Mouse (Mus musculus) lung, postnatal 25 days (tissue): ENCODE results near the gene C1ql4.
"Not testable (repeated sequence)": the region's sequence is repeated elsewhere in the genome, so short reads cannot be mapped to it uniquely, and the experiment has no call there.

ENCODE experiments used
- DNase-seq: peaks from one replicate; pipeline ENCODE4 v3.0.0; 2022; ENCODE audit warnings: low spot score

Gene C1ql4

GRCm38 (mm10) chr15:99098493-99098861 lies 10.9 kb upstream of the C1ql4 start:
- DNase-seq = no peak

DNA sequence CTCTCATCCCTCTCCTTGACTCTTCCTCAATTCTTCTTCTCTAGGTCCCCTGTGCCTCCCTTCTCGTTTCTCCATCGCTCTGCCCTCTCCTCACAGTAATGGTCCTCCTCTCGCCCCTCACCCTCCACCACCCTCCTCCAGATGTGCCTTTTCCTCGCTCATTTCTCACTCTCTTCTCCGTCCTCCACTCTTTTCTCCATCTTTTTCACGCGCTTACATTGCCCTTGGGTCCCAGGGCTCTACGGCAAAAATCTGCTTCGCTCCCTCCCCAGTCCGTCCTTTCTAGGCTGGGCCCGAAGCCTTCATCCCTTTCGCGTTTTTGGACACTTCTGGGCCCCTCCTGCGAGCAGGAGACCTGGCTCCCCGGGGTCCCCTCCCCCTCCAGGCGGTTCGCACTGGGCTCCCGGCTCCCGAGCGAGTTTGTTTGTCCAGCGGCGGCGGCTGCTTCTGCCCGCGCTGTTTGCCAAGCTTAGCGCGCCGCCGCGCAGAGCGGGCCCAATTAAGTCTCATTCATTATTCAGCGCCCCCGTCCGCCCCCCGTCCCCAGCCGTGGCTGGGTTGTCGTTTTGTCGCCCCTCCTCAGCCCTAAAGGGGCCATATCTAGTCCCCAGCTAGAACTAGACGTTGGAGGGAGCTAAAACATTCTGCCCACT lies 10.3 kb upstream of the C1ql4 start:
- DNase-seq = peak; percentile 37

- DNase-seq = no peak
Measured at GRCm38 (mm10) chr15:99096831-99097500, 9.3 kb upstream of the C1ql4 start.

GRCm38 (mm10) chr15:99096061-99096793 lies 8.6 kb upstream of the C1ql4 start:
- no peak for DNase-seq

DNA sequence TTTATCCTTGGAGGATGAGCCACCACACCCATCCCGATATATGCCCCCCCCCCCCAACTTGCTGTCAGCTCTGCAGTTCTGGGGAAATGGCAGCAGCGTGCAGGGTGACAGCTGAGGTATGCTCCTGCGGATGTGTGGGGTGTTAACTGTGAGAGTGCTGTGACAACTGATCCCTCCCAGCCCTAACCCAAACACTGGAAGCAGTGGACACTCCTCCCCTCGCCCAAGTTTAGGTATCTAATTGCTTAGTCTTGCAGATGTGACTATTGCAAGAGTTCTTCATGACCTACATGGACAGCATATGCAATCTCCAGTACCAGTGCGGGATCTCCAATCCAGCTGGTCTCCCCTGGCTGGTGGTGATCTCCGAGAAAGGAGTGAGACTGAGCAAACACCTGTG lies 7.7 kb upstream of the C1ql4 start:
- no peak for DNase-seq

- no peak for DNase-seq
Measured at GRCm38 (mm10) chr15:99094631-99095270, 7.1 kb upstream of the C1ql4 start.

DNA sequence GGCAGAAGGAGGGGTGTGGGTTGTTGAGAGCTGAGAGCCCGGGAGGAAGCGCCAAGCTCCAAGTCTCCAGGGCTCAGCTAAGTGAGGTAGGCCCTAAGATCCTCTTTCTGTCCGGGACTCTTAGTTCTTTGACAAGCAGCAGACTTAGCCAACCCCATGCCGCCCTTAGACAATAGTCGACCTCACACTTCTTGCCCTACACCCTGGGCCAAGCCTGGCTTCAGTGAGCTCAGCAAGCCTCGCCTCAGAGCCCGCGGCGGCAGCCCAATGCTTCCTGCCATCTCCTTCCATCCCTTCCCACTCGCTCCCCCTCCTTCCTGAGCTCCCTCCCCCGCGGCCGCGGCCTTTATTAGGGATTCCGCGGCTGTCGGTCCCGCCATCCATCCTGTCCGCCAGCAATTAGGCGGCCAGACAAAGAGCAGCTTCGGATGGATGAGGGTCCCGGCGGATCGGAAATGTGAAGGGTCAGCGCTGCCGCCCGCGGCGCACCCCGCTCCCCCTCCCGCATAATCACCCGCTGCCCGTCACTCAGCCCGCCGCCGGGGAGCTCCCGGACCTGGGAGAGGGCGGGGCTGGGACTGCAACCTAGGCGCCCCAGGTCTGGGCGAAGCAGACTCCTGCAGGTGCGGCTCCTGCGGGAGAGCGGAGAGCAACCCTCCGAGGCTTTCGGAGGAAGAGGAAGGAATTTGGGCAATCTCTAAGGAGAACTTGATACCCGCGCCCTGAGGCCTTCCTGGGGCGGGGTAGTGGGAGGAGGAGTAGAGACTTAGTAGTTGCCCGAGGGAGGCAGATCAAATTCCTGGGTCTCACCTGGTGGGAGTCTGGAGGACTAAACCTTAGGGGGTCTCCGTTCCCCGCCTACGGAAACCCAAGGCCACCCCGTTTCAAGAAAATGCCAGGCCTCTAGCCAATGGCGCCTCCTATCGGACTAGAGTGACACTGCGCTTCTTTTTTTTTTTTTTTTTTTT lies 6.0 kb upstream of the C1ql4 start:
- DNase-seq = peak; percentile 34

DNA sequence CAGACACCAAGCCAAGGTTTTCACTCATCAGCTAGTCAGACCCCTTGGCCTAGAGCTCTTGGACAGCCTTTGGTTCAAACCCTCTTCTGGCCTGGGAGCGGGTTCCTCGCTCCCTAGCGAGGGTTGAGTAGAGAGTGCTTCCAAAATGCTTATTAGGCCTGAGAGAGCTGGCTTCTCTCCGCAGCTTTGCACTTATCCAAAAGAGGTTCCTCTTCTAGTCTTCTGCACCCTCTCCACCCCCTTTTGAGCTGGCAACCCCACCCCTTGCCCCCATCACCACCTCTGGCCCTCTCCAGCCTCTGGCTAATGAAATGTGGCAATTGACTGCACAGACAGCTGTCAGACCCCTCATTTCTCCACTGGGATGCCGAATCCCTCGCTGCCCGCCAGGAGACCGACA lies 5.3 kb upstream of the C1ql4 start, which contains the start of gene Dnajc22:
Gene Dnajc22, plus strand, starts transcription at position 301 of the 400 bp plus-strand sequence.
- DNase-seq = no peak

- DNase-seq = no peak
Measured at GRCm38 (mm10) chr15:99089069-99089468, 1.5 kb upstream of the C1ql4 start.

DNA sequence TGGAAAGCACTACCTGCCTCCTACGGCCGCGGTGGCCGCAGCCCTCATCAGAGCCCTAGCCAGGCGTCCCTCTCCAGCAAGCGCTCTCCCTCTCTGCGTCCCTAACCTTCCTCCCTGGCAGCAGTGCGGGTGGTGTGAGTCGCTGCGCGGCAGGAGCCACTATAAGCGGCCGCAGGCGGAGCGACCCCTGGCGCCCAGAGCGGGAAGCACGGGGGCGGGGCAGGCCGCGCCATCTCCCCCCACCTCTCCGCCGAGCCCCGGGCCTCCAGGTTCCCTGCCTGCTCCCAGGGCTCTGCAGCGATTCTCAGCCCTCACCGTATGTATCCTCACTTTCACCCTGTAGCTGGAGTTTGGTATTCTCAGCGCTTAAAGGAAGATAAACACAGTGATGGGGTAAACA lies 675 bp upstream of the C1ql4 start:
- DNase-seq = peak; percentile 64

- no peak for DNase-seq
Measured at GRCm38 (mm10) chr15:99085997-99086396, 1.6 kb downstream of the C1ql4 start.

DNA sequence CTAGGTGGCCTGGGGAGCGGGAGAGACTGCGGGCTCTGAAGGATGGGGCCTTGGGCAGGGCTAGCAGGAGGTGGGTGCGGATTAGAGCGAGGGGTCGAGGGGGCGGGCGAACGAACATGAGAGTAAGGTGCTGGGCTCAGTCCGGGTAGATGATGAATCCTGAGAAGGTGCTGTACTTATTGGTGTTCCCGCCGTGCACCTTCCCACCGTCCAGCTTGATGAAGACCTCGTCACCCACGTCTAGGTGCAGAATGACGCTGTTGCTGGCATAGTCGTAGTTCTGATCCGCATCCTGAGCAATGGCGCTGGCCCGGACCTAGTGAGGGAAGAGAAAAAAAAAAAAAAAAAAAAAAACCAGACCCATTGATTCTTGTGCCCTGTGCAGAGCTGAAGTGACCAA lies 3.0 kb downstream of the C1ql4 start:
- DNase-seq = no peak

- no peak for DNase-seq
Measured at GRCm38 (mm10) chr15:99083867-99084557, 3.6 kb downstream of the C1ql4 start.

DNA sequence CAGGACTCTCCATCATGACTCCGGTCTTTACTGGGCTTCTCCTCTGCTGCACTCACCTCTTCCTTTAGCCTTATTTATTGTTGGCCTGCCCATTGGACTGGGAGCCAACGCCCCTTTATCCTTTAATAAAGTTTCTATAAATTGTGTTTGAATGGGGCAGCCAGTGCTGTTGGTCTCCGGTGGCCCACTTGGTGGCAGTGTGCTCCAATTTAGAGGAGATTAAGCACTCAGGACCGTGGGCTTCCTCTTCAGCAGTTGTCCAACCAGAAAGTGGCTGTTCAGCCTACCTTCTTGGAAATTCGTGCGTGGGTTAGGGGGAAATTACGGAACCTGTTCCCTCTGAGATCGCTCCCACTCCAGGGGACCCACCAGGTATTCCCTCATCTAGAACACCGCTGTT lies 4.4 kb downstream of the C1ql4 start:
- DNase-seq = peak; percentile 37

DNA sequence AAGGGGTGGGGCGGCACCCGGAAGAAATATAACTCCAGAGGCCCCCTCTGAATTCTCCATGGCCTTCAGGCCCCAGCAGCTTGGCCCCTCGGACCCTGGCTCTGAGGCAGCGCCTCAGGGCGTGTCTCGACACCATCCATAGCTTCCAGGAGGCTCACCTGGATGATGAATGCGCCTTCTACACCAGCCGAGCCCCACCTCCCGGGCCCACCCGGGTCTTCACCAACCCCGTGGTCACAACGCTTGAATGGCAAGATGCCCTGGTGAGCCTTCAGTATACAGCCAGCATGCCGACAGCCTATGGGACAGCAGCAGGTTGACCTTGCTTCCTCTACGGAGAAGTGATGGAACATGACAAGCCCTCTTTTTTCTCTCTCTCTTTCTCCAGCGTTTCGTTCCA lies 4.8 kb downstream of the C1ql4 start:
- no peak for DNase-seq

DNA sequence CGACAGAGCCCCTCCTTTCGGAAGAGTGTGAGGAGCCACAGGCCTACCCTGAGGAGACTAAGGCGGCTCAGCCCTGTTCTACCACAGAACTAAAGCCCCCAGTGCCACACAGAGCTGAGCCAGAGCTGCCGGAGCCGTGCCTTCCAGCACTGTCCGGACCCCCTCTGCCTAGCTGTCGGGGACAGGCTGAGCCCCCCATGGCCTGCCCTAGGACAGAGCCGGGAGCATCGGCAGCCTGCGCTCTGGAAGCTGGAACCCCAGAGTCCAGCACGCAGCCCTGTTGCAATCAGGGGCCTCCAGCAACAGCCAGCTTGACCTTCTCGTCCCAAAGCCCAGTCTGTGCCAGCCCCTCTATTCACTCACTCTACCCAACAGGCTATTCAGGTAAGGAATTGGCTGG lies 5.3 kb downstream of the C1ql4 start:
- DNase-seq = no peak

- no peak for DNase-seq
Measured at GRCm38 (mm10) chr15:99079804-99080203, 7.8 kb downstream of the C1ql4 start.

GRCm38 (mm10) chr15:99078181-99078910 lies 9.3 kb downstream of the C1ql4 start:
- no peak for DNase-seq

GRCm38 (mm10) chr15:99076011-99076410 lies 11.6 kb downstream of the C1ql4 start:
- DNase-seq = not testable (repeated sequence)
